Mouse (Mus musculus): Measurements from ENCODE around the gene Mapt. TPM values are rescaled to one million over a fixed set of nuclear protein-coding genes. Genes with fewer than 3 reads are reported as not detected.
A peak's percentile ranks its signal among the peaks of the same experiment; 100 is the strongest.

The Mapt gene
- polyA plus RNA-seq, 1 experiment = 1.0 TPM

DNA sequence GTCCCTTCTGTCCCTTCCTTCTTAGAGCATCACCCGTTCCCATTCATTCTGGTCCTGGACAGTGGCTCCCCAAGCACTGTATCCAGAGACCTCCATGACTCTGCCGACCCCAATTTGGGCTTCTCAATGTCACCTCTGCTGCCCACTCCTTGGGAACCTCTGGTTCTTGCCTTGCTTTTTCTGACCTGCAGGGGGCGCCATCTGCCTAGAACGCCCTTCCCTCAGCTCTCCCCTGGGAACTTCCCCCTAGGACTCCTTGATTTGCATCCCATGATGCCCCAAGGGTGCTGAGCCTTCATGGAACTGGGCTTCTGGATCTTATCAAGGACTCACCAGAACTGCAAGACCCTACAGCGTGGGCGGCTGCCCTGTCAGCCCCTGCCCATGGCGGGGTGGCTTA lies 80.5 kb downstream of the Mapt start:
- Histone ChIP-seq H3K36me3 (ENCODE audit: control insufficient read depth, insufficient read depth, low read length) (no peaks in the 10 kb centered on the region), H3K4me1 (ENCODE audit: control insufficient read depth, insufficient read depth, insufficient read length, low read length) (peaks cover 26% of the 10 kb centered on the region), H3K27me3 (ENCODE audit: control insufficient read depth, insufficient read depth, low read length) (no peaks in the 10 kb centered on the region), H3K4me3 (ENCODE audit: low read depth, low read length) (no peak overlapping the region), H3K27ac (ENCODE audit: insufficient read depth, low read depth, low read length) (no peak overlapping the region)
- WGBS = 72% methylated on average over 7 of the region's 7 CpGs
- TF ChIP-seq POLR2A (IDR thresholded peaks at IDR 0.05; ENCODE audit: low read depth, low read length) = no peak
- peak; percentile 58; the same call in 1 of the 2 replicates for TF ChIP-seq CTCF (IDR thresholded peaks at IDR 0.05; ENCODE audit: extremely low read depth, insufficient read length, insufficient replicate concordance, low read depth, low read length)

DNA sequence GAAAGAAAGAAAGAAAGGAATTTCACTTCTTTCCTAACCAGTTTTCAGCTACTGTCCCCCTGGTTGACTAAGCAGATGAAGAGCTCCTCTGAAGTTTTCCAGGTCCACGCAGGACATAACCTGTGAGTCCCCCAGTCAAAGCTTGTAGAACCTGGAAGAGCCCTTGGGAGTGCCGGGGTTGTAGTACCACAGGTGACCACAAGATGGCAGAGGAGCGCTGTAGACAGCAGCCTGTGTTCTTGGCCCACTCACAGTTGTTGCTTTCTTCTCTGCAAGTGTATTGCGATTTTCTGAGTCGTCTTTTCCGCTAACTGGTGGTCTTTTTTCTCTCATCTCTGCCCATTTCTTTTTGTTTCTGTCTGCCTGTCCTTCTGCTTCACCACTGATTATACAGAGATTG lies 84.5 kb downstream of the Mapt start:
- Histone ChIP-seq H3K27ac (ENCODE audit: insufficient read depth, low read depth, low read length) (no peak overlapping the region), H3K4me3 (ENCODE audit: low read depth, low read length) (no peak overlapping the region), H3K27me3 (ENCODE audit: control insufficient read depth, insufficient read depth, low read length) (no peaks in the 10 kb centered on the region), H3K36me3 (ENCODE audit: control insufficient read depth, insufficient read depth, low read length) (no peaks in the 10 kb centered on the region), H3K4me1 (ENCODE audit: control insufficient read depth, insufficient read depth, insufficient read length, low read length) (peaks cover 23% of the 10 kb centered on the region)
- TF ChIP-seq CTCF (IDR thresholded peaks at IDR 0.05; ENCODE audit: extremely low read depth, insufficient read length, insufficient replicate concordance, low read depth, low read length) = peak; percentile 92; the same call in 1 of the 2 replicates
- no peak for TF ChIP-seq POLR2A (IDR thresholded peaks at IDR 0.05; ENCODE audit: low read depth, low read length)
- WGBS = 2% methylated on average over 6 of the region's 6 CpGs

DNA sequence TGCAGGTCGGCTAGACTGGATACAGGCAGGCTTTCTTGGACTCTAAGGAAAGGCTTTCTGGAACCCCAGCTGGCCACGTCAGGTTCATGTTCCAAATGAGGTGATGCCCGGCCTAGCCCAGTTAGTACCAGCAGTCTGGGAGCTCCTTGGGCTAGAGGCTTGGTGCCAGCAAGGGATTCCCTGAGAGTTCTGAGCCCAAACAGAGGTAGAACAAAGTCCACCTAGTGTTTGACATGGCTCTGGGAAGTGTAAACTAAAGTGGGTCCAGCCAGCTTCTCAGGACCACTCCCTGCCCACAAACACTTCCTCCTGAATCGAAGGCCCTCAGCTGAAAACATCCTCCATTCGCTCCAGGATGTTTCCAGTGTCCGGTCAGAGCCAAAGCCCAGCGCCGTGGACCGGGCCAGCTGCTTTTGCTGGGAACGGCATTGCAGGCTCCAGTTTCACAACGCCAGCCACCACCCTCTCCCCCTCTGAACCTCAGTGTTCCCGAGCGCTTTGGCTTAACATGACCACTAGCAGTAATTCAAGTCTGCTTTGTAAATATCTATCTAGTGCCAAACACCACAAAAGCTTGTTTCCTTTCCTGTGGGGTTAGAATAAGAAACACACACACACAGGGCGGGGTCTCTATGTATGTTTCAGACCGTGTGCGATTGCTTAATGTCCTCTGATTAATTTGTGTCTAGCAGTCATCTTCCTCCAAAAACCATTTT lies 85.7 kb downstream of the Mapt start:
- H3K27me3 ChIP-seq (ENCODE audit: control insufficient read depth, insufficient read depth, low read length) = no peaks in the 10 kb centered on the region
- peak overlapping the region; percentile 6; the same call in 1 of the 2 replicates for H3K4me3 ChIP-seq (ENCODE audit: low read depth, low read length)
- WGBS = 18% methylated on average over 16 of the region's 16 CpGs
- TF ChIP-seq POLR2A (IDR thresholded peaks at IDR 0.05; ENCODE audit: low read depth, low read length) (no peak), CTCF (IDR thresholded peaks at IDR 0.05; ENCODE audit: extremely low read depth, insufficient read length, insufficient replicate concordance, low read depth, low read length) (no peak)
- peaks cover 18% of the 10 kb centered on the region for H3K4me1 ChIP-seq (ENCODE audit: control insufficient read depth, insufficient read depth, insufficient read length, low read length)
- peak overlapping the region; percentile 35 for H3K27ac ChIP-seq (ENCODE audit: insufficient read depth, low read depth, low read length)
- no peaks in the 10 kb centered on the region for H3K36me3 ChIP-seq (ENCODE audit: control insufficient read depth, insufficient read depth, low read length)

DNA sequence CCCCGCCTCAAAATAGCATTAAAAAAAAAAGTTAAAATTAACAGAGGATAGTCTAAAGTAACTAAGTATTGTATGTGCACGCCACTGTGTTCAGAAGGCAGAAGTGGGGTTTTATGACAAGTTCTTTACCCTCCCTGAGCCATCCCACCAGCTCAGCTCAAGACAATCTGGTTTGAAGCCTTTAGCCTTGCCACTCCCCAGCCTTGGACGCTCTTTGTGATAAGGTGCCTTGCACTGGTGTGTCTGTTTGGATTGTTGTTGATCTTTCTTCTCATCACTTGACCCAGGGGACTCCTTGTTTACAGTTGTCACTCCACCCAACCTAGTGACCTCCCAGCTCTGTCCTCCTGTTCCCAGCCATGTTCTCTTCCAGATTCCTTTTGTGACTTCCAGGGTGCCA lies 86.4 kb downstream of the Mapt start:
- no peak overlapping the region for H3K27ac ChIP-seq (ENCODE audit: insufficient read depth, low read depth, low read length)
- H3K4me1 ChIP-seq (ENCODE audit: control insufficient read depth, insufficient read depth, insufficient read length, low read length) = peaks cover 18% of the 10 kb centered on the region
- no peaks in the 10 kb centered on the region for H3K27me3 ChIP-seq (ENCODE audit: control insufficient read depth, insufficient read depth, low read length)
- TF ChIP-seq CTCF (IDR thresholded peaks at IDR 0.05; ENCODE audit: extremely low read depth, insufficient read length, insufficient replicate concordance, low read depth, low read length) = no peak
- no peak for TF ChIP-seq POLR2A (IDR thresholded peaks at IDR 0.05; ENCODE audit: low read depth, low read length)
- H3K36me3 ChIP-seq (ENCODE audit: control insufficient read depth, insufficient read depth, low read length) = no peaks in the 10 kb centered on the region
- 52% methylated on average over 3 of the region's 3 CpGs for WGBS
- H3K4me3 ChIP-seq (ENCODE audit: low read depth, low read length) = no peak overlapping the region

DNA sequence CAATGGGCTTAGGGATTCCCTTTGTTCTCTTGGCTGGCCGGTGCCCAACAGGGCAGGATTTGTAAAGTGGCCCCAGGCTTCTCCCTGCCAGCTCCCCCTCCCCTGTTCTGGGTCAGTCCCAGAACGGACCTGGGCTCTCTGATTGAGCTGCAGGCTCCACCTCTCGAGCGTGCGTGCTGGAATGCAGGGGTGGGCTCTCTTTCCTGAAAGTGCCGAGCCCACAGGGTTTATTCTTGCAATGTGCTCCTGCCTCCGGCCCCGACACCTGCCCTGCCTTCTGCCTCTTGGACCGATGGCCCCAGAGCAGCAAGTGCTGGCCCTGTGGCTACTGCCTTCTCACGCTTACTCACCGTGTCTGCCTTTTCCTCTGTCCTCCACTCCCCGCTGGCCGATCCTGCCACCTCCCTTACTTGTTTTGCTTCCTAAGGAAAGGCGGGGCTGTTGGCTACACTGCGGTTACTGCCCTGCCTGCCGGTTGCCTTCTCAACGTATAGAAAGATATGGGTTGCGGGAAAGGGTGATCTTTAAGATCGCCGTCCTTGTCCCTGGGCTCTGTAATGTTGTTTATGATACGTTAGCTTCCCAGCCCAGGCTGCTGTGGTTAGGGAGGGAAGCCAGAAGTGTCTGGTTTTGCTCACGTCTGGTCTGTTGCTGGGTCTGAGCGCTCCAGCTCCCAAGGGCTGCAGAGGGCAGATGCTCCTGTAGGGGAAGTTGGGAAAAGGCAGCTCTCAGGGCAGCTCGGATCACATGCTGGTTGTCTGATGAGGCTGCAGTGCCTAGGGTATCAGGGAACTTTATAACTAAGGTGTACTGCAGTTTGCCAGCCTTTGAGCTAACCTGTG lies 88.0 kb downstream of the Mapt start:
- Histone ChIP-seq H3K4me3 (ENCODE audit: low read depth, low read length) (peak overlapping the region; percentile 51), H3K27me3 (ENCODE audit: control insufficient read depth, insufficient read depth, low read length) (no peaks in the 10 kb centered on the region), H3K4me1 (ENCODE audit: control insufficient read depth, insufficient read depth, insufficient read length, low read length) (peaks cover 18% of the 10 kb centered on the region), H3K27ac (ENCODE audit: insufficient read depth, low read depth, low read length) (0 out of 2 replicates have a peak overlapping the region, but pooled peaks have one; percentile 0), H3K36me3 (ENCODE audit: control insufficient read depth, insufficient read depth, low read length) (no peaks in the 10 kb centered on the region)
- no peak for TF ChIP-seq CTCF (IDR thresholded peaks at IDR 0.05; ENCODE audit: extremely low read depth, insufficient read length, insufficient replicate concordance, low read depth, low read length)
- no peak for TF ChIP-seq POLR2A (IDR thresholded peaks at IDR 0.05; ENCODE audit: low read depth, low read length)
- 2% methylated on average over 24 of the region's 24 CpGs for WGBS

DNA sequence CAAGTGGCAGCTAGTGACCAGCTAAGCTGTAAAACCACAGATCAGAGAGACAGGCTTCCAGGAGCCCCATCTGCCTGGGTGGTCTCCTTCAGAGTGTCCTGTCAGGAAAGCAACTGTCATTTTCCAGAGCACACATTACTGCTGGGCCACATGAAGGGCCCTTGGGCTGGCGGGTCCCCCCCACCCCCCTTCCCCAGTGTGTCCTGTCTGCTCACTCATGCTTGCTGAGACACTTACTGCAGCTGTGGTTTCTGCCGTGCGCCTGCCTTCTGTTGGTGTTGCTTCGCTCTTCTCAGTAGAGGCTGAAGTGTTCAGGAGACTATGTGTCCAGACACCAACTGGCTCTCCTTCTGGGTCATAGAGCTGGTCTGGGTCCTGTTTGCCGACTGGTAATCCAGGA lies 89.3 kb downstream of the Mapt start:
- Histone ChIP-seq H3K4me1 (ENCODE audit: control insufficient read depth, insufficient read depth, insufficient read length, low read length) (peaks cover 18% of the 10 kb centered on the region), H3K4me3 (ENCODE audit: low read depth, low read length) (no peak overlapping the region), H3K36me3 (ENCODE audit: control insufficient read depth, insufficient read depth, low read length) (no peaks in the 10 kb centered on the region), H3K27me3 (ENCODE audit: control insufficient read depth, insufficient read depth, low read length) (no peaks in the 10 kb centered on the region), H3K27ac (ENCODE audit: insufficient read depth, low read depth, low read length) (no peak overlapping the region)
- TF ChIP-seq CTCF (IDR thresholded peaks at IDR 0.05; ENCODE audit: extremely low read depth, insufficient read length, insufficient replicate concordance, low read depth, low read length) = no peak
- TF ChIP-seq POLR2A (IDR thresholded peaks at IDR 0.05; ENCODE audit: low read depth, low read length) = no peak
- 69% methylated on average over 5 of the region's 5 CpGs for WGBS

DNA sequence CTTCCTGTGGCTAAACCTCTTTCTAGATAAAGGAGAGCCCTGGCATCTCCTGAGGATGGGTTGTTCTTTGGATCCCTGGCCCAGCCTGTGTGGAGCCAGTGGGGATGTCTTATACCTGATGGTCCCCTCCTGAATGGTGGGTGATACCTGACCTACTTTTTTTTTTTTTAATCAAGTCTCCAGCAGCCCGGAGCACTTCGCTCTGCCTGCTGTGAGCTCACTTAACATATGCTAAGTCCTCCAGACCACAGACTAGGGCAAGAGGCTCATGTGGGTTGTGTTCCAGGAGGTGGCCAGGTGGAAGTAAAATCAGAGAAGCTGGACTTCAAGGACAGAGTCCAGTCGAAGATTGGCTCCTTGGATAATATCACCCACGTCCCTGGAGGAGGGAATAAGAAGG lies 91.0 kb downstream of the Mapt start:
- H3K36me3 ChIP-seq (ENCODE audit: control insufficient read depth, insufficient read depth, low read length) = no peaks in the 10 kb centered on the region
- no peak for TF ChIP-seq POLR2A (IDR thresholded peaks at IDR 0.05; ENCODE audit: low read depth, low read length)

More for the DNA sequence above, 91.0 kb downstream of the Mapt start:
- no peaks in the 10 kb centered on the region for H3K27me3 ChIP-seq (ENCODE audit: control insufficient read depth, insufficient read depth, low read length)
- H3K4me1 ChIP-seq (ENCODE audit: control insufficient read depth, insufficient read depth, insufficient read length, low read length) = peaks cover 9% of the 10 kb centered on the region; the same call in 1 of the 2 replicates
- 52% methylated on average over 4 of the region's 4 CpGs for WGBS
- H3K27ac ChIP-seq (ENCODE audit: insufficient read depth, low read depth, low read length) = no peak overlapping the region
- no peak overlapping the region for H3K4me3 ChIP-seq (ENCODE audit: low read depth, low read length)
